Mouse (Mus musculus): ENCODE measurements around the gene Clec4b2. TPM values are rescaled to one million over a fixed set of nuclear protein-coding genes. Genes with fewer than 3 reads are reported as not detected.

Clec4b2 gene
- polyA plus RNA-seq, 2 experiments = not detected

DNA sequence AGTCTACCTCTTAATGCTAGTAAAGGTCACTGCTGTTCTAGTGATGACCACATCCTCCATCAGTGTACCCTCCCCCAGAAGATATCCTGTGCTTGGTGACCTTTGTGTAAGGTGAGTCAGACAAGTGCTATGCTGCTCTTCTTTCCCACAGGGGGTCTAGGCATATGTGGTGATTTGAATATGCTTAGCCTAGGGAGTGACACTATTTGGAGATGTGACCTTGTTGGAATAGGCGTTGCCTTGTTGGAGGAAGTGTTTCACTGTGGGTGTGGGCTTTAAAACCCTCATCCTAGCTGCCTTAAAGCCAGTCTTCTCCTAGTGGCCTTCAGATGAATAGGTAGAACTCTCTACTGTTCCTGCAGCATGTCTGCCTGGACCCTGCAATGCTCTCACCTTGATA lies 39.0 kb downstream of the Clec4b2 start:
- no peak overlapping the region for H3K27ac ChIP-seq (replicated peaks; ENCODE audit: low read depth, low read length)
- 68% methylated on average over 1 of the region's 1 CpGs for WGBS
- no peak for TF ChIP-seq POLR2A (IDR thresholded peaks at IDR 0.05; ENCODE audit: borderline replicate concordance, extremely low read depth, insufficient read depth, insufficient read length)

DNA sequence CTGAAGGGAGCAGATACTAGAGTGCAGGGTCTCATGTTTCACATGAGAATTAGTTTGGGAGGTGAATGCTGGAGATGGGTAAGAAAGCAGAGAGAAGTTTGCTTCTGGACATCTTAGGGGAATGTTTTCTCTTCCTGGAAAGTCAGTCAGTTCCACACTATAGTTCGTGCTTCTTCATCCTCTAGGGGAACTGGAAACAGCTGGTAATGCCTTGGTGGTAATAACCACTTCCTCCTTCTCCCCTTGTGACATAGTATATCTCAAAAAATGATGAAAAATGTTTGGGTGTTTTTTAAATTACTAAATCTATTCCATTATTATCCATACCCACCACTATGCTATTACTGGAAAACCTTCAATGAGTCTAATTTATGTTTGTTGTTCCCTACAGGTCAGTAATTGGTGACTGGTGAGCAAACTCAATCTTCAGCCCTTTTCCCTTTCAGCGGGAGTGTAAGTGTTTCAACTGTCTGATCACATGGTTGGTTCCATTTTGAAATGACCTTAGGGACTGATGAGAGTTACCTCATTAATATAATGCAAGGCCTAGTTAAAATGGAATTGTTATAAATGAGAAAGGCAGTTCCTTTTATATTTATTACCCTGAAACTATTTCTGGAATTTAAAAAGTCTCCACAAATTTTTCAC lies 55.0 kb downstream of the Clec4b2 start:
- no peaks in the 10 kb centered on the region for H3K4me1 ChIP-seq (ENCODE audit: control insufficient read depth, insufficient read depth, low read length)

More for the DNA sequence above, 39.0 kb downstream of the Clec4b2 start:
- Histone ChIP-seq H3K4me2 (replicated peaks; ENCODE audit: low read depth, low read length, severe bottlenecking) (no peak overlapping the region), H3K27me3 (ENCODE audit: control insufficient read depth, insufficient read depth, low read length) (no peaks in the 10 kb centered on the region), H3K9ac (ENCODE audit: low read depth, low read length, severe bottlenecking) (no peak overlapping the region), H3K4me1 (ENCODE audit: control insufficient read depth, insufficient read depth, low read length) (no peaks in the 10 kb centered on the region), H3K9me3 (ENCODE audit: control insufficient read depth, low read length) (no peaks in the 10 kb centered on the region), H3K4me3 (replicated peaks; ENCODE audit: low read length) (no peak overlapping the region), H3K36me3 (ENCODE audit: control insufficient read depth, insufficient read depth, low read length) (no peaks in the 10 kb centered on the region)
- ATAC-seq (ENCODE audit: low FRiP score, low read depth) (no peak), DNase-seq (ENCODE audit: low spot score) (no peak)

DNA sequence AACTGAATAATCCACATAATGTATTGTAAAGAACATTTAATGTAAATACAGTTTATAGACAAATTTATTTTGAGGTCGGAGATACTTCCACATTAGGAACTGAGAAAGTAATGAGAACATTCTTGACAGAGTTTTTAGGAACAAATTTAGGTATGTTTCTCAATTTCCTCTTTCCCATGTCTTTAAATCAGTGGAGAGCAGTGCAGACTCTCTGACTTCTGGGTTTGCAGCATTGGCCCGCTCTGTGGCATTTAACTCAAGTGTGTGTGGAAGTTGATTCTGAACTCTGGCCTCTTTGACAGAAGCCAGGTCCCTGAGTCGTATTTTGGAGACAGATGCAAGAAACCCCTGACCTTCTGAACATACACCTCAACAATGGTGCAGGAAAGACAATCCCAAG lies 57.0 kb downstream of the Clec4b2 start, which contains the start of gene Clec4n:
Clec4n (plus strand) TSS at position 200 of the 400 bp plus-strand sequence.
- Histone ChIP-seq H3K4me2 (replicated peaks; ENCODE audit: low read depth, low read length, severe bottlenecking) (no peak within 1 kb of the TSS), H3K36me3 (ENCODE audit: control insufficient read depth, insufficient read depth, low read length) (no peaks in the 10 kb centered on the region), H3K27me3 (ENCODE audit: control insufficient read depth, insufficient read depth, low read length) (no peaks in the 10 kb centered on the region), H3K9me3 (ENCODE audit: control insufficient read depth, low read length) (no peaks in the 10 kb centered on the region), H3K27ac (replicated peaks; ENCODE audit: low read depth, low read length) (no peak within 1 kb of the TSS), H3K4me3 (replicated peaks; ENCODE audit: low read length) (no peak within 1 kb of the TSS), H3K9ac (ENCODE audit: low read depth, low read length, severe bottlenecking) (no peak within 1 kb of the TSS), H3K4me1 (ENCODE audit: control insufficient read depth, insufficient read depth, low read length) (no peaks in the 10 kb centered on the region)
- DNase-seq (ENCODE audit: low spot score) (no peak), ATAC-seq (ENCODE audit: low FRiP score, low read depth) (no peak)
- no peak for TF ChIP-seq POLR2A (IDR thresholded peaks at IDR 0.05; ENCODE audit: borderline replicate concordance, extremely low read depth, insufficient read depth, insufficient read length)
- 66% methylated on average over 3 of the region's 3 CpGs for WGBS

More for the DNA sequence above, 55.0 kb downstream of the Clec4b2 start:
- Histone ChIP-seq H3K36me3 (ENCODE audit: control insufficient read depth, insufficient read depth, low read length) (no peaks in the 10 kb centered on the region), H3K9ac (ENCODE audit: low read depth, low read length, severe bottlenecking) (no peak overlapping the region), H3K27ac (replicated peaks; ENCODE audit: low read depth, low read length) (no peak overlapping the region), H3K27me3 (ENCODE audit: control insufficient read depth, insufficient read depth, low read length) (no peaks in the 10 kb centered on the region), H3K4me2 (replicated peaks; ENCODE audit: low read depth, low read length, severe bottlenecking) (no peak overlapping the region), H3K9me3 (ENCODE audit: control insufficient read depth, low read length) (no peaks in the 10 kb centered on the region; the same call in 1 of the 2 replicates), H3K4me3 (replicated peaks; ENCODE audit: low read length) (no peak overlapping the region)
- ATAC-seq (ENCODE audit: low FRiP score, low read depth) (no peak), DNase-seq (ENCODE audit: low spot score) (no peak)
- 60% methylated on average over 2 of the region's 2 CpGs for WGBS
- TF ChIP-seq POLR2A (IDR thresholded peaks at IDR 0.05; ENCODE audit: borderline replicate concordance, extremely low read depth, insufficient read depth, insufficient read length) = no peak

DNA sequence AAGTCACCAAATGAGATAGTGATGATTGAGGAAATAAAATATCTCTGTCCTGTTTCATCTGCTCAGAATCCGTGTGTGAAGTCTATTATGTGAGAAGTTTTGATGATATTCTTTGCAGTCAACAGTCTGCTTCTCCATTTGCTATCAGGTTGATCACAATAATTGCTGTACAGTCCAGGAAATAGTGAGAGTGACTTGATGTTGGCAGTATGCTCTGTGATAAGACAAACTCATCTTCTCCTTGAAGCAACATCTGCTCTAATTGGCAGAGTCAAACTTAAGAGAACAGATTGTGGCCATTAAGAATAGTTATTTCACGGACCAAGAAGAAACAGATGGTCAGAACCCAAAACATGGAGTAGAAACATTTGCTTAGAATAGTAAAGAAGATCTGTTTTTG lies 58.5 kb downstream of the Clec4b2 start:
- H3K27ac ChIP-seq (replicated peaks; ENCODE audit: low read depth, low read length) = no peak overlapping the region
- no peak overlapping the region for H3K4me2 ChIP-seq (replicated peaks; ENCODE audit: low read depth, low read length, severe bottlenecking)
- no peak overlapping the region for H3K4me3 ChIP-seq (replicated peaks; ENCODE audit: low read length)
- no peaks in the 10 kb centered on the region for H3K36me3 ChIP-seq (ENCODE audit: control insufficient read depth, insufficient read depth, low read length)
- WGBS = 67% methylated on average over 2 of the region's 2 CpGs
- no peaks in the 10 kb centered on the region for H3K9me3 ChIP-seq (ENCODE audit: control insufficient read depth, low read length)
- DNase-seq (ENCODE audit: low spot score) = no peak
- no peak overlapping the region for H3K9ac ChIP-seq (ENCODE audit: low read depth, low read length, severe bottlenecking)
- ATAC-seq (ENCODE audit: low FRiP score, low read depth) = no peak
- H3K27me3 ChIP-seq (ENCODE audit: control insufficient read depth, insufficient read depth, low read length) = no peaks in the 10 kb centered on the region
- no peak for TF ChIP-seq POLR2A (IDR thresholded peaks at IDR 0.05; ENCODE audit: borderline replicate concordance, extremely low read depth, insufficient read depth, insufficient read length)
- H3K4me1 ChIP-seq (ENCODE audit: control insufficient read depth, insufficient read depth, low read length) = no peaks in the 10 kb centered on the region

DNA sequence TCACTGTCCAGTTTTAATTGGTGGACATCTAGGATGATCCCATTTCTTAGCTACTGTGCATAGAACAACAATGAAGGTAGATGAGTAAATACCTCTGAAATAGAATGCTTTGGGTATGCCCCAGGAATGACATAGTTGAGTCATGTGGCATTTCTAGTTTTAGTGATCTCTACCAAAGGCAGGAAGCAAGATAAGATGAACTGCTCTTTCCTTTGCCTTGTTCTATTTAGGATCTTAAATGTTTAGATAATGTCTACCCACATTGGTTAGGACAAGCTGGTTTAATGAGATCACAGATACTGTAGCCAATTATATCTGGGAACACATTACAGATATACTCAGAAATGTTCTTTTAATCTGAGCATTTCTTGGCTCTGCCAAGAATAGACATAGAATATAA lies 64.9 kb downstream of the Clec4b2 start:
- no peak for DNase-seq (ENCODE audit: low spot score)
- H3K4me1 ChIP-seq (ENCODE audit: control insufficient read depth, insufficient read depth, low read length) = no peaks in the 10 kb centered on the region
- H3K27me3 ChIP-seq (ENCODE audit: control insufficient read depth, insufficient read depth, low read length) = no peaks in the 10 kb centered on the region
- no peak for ATAC-seq (ENCODE audit: low FRiP score, low read depth)
- no peak overlapping the region for H3K4me2 ChIP-seq (replicated peaks; ENCODE audit: low read depth, low read length, severe bottlenecking)
- no peaks in the 10 kb centered on the region for H3K36me3 ChIP-seq (ENCODE audit: control insufficient read depth, insufficient read depth, low read length)
- no peak for TF ChIP-seq POLR2A (IDR thresholded peaks at IDR 0.05; ENCODE audit: borderline replicate concordance, extremely low read depth, insufficient read depth, insufficient read length)
- H3K9me3 ChIP-seq (ENCODE audit: control insufficient read depth, low read length) = no peaks in the 10 kb centered on the region
- no peak overlapping the region for H3K4me3 ChIP-seq (replicated peaks; ENCODE audit: low read length)
- no peak overlapping the region for H3K9ac ChIP-seq (ENCODE audit: low read depth, low read length, severe bottlenecking)
- no peak overlapping the region for H3K27ac ChIP-seq (replicated peaks; ENCODE audit: low read depth, low read length)
